Mouse (Mus musculus): Measurements from ENCODE around the gene Numbl.
A peak's percentile ranks its signal among the peaks of the same experiment; 100 is the strongest.

Gene Numbl

DNA sequence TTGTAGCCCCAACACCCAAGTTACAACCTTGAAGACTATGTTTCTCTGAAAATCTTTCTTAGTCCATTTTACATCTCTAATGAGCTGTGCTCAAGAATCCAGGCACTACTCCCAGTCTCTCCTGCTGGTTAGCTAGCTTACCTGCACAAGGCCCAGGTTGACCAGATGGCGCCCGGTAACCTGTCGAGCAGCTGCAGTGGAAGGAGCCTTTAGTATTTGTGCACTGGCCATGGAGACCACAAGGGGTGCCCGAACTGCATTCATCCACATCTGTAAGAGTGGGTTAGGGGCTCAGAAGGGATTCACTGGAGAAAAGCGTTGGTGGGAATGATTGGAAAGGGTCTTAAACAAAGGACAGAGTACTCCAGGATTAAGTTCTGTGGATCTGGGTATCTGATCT lies 64.8 kb downstream of the Numbl start:
- no peak for DNase-seq (ENCODE audit: low read depth, low spot score)

- DNase-seq (ENCODE audit: low read depth, low spot score) = no peak
Observed at GRCm38 (mm10) chr7:27324161-27324560, 65.9 kb downstream of the Numbl start.

GRCm38 (mm10) chr7:27324928-27325327 lies 66.7 kb downstream of the Numbl start:
- DNase-seq (ENCODE audit: low read depth, low spot score) = no peak

DNA sequence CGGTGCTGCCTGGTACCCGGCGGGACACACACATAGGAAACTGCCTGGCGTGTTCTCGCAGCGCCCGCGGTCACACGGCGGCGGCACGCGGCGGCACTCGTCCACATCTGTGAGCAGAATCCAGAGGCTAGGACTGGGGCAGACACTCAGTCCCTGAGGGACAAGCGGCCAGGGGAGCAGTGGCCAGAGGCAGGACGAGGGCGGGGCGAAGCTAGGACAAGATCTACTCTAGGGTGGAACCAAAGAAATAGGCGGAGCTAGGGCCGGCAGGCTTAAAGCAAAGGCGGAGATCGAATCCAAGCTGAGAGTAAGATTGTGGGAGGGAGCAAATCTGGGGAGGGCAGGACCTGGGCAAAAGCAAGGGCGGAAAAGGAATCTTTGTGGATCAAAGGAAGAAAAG lies 67.5 kb downstream of the Numbl start:
- no peak for DNase-seq (ENCODE audit: low read depth, low spot score)

DNA sequence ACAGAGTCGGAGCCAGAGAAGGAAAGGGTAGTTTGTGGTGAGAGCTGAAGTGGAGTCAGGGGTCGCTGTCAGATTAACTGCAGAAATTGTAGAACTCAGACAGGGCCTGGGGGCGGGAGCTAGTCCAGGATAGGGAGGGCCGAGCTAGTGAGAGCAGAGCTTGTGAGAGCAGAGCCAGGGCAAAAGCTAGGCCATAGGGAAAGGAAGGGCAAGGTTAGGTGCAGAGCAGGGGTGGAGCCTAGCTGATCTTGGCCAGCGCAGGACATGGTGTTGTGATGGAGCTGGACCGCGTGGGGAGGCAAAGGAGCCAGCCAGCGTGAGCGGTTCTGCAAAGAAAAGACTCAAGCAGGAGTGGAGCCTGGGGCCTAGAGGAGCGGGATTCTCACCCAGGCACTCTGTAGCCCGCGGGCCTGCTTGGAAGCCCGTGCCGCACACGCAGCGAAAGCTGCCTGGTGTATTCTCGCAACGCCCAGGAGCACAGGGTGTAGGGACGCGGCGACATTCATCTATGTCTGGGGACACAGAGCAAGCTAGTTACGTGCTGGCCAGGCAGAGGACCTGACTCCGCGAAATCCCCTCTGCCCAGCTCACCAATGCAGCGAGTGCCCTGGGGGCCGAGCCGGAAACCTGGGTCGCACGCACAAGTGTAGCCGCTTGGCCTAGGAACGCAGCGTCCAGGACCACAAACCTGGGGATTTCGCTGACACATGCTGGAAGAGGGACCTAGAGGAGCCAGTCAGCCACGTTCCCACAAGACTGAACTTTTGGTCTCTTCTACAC lies 68.1 kb downstream of the Numbl start:
- DNase-seq (ENCODE audit: low read depth, low spot score) = no peak

DNA sequence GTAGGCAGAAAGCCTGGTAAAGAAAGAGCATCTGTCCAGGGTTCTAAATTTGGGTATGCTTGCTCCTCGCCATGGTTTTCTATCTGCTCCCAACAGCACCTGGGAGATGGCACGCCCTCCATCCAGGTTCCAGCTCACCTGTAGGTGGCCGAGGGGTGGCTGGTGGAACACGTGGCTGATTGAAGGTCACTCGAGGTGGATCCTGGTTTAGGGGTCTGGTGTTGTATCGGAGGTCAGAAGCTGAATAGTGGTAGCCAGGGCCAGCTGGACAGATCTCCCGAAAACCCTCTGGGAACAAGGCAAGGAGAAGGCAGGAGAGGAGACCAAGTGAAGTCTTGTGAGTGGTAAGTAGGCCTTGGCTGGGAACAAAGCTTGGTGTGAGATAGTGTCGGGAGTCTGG lies 69.3 kb downstream of the Numbl start:
- DNase-seq (ENCODE audit: low read depth, low spot score) = no peak

DNA sequence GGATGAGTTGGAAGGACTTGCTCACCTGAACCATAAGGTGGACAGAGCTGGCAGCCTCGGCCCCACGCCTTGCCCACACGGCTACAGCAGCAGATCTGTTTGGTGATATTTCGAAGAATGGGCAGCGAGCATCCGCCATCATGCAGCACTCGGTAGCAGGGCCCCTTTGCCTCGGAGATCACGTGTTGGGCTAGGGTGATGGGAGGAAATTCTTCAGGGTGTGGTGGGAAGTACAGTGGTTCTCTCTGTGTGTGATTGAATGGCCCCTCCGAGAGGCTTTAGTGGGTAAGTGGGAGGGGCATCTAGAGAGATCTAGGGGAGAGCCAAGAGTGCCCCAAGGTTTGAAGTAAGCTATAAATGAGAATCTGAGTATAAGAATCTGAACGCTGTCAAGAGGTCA lies 69.9 kb downstream of the Numbl start:
- no peak for DNase-seq (ENCODE audit: low read depth, low spot score)

DNA sequence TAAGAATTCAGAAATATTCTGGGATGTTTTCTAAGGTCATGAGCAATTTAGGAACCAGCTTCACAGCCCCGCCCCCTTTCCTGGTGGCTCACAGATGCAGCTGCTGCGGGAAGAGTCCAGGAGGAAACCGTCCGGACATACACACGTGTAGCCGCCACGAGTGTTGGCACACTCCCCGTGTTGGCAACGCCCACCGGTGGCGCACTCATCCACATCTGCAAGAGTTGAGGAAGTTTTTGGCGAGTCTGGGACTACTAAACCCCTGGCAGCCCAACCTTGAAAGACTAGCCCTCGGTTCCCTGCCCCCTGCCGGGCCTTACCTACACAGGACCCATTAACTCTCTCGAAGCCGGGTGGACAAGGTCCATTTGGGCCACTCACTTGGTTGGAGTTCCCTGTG lies 70.4 kb downstream of the Numbl start:
- DNase-seq (ENCODE audit: low read depth, low spot score) = no peak

- peak; percentile 94 for DNase-seq (ENCODE audit: low read depth, low spot score)
Observed at GRCm38 (mm10) chr7:27329326-27329947, 71.2 kb downstream of the Numbl start.

GRCm38 (mm10) chr7:27329981-27330380 lies 71.7 kb downstream of the Numbl start:
- peak; percentile 75 for DNase-seq (ENCODE audit: low read depth, low spot score)

- peak; percentile 100 for DNase-seq (ENCODE audit: low read depth, low spot score)
Observed at GRCm38 (mm10) chr7:27330709-27331540, 72.7 kb downstream of the Numbl start.

DNA sequence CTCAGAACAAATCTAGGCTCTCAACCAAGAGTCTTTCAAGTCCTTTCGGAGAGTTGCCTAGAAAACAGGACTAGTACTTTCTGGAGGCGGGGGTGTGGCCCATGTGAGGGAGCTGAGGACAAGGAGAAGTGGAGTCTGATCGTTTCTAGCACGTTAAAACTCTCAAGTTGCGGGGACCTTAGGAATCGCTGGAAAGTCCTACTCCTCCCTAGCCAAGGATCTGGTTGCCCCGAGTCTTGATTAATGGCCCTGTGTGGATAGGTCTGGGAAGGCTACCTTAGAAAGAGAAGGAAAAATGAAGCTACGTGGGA lies 73.3 kb downstream of the Numbl start:
- no peak for DNase-seq (ENCODE audit: low read depth, low spot score)

Measured in A20 (cell line).